Mouse (Mus musculus): ENCODE data around the gene Slc35a3. TPM values are rescaled to one million over a fixed set of nuclear protein-coding genes. Genes with fewer than 3 reads are reported as not detected.

The Slc35a3 gene
- polyA plus RNA-seq, 1 experiment from 2014 or later, result 7.9 TPM

DNA sequence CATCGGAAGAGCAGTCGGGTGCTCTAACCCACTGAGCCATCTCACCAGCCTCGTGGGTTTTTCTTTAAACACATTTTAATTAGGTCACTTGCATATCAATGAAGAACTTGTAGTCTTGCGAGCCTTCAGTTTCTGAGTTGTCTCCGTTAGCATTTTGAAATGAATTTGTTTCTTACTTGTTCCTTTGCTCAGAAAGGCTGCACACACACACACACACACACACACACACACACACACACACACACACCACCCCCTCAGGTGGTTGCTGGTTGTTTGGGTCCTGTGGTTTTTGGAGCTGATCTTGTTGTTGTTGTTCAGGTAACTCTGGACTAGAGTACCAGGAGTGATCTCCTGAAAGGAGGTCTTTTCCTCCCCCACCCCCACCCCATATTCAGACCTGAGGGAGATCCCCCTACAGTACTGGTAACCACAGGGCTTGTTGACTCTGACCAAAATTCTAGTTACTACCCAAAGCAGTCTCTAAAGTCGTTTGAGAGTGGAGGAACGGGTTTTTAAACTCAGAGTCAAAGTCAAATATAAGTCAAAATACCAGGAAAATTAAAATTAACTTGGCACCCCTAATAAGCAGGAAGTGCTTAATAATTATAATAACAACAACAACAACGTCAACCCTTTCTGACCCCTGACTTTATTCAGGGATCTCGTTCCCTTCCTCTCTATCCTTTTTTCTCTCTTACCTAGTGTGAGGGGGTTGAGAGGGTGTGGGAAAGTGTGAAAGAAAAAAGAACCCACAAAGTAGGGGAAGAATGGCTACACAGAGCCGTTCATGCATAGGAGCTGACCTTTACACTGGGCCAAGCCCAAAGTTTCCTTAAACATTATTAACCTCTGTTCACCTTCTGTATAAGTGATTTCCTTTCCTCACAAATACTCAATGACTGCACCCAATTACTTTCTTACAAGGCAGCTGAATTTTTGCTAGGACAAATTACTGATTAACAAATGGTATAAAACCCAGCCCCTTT is 11.2 kb upstream of the Slc35a3 start:
- Histone ChIP-seq H3K36me3 (no peaks in the 10 kb centered on the region), H3K27me3 (no peaks in the 10 kb centered on the region), H3K9ac (no peak overlapping the region), H3K4me2 (no peak overlapping the region), H3K4me3 (replicated peaks) (no peak overlapping the region), H3K4me1 (replicated peaks) (no peaks in the 10 kb centered on the region), H3K9me3 (replicated peaks) (no peaks in the 10 kb centered on the region), H3K27ac (no peak overlapping the region)
- ATAC-seq (ENCODE audit: low read depth) (no peak), DNase-seq (no peak)
- 62% methylated on average over 10 of the region's 10 CpGs for WGBS (ENCODE audit: insufficient replicate concordance)

DNA sequence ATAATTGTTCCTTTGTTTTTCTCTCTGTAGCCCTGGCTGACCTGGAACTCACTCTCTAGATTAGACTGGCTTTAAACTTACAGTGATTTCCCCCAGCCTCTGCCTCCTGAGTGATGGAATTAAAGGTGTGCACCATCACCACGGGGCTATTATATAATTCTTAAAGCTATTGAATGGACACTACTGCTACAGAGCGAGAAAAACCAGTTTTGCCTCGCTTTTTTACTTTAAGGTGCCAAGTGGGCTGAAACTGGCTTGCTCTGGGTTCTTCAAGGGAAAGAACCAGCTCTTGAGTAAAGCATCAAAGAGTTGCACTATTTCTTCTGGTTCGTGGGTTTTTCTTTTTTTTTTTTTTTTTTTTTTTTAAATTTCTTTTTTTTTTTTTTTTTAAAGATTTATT is 10.3 kb upstream of the Slc35a3 start:
- Histone ChIP-seq H3K4me2 (no peak overlapping the region), H3K4me3 (replicated peaks) (no peak overlapping the region), H3K9ac (no peak overlapping the region), H3K9me3 (replicated peaks) (no peaks in the 10 kb centered on the region), H3K27ac (no peak overlapping the region), H3K36me3 (no peaks in the 10 kb centered on the region), H3K4me1 (replicated peaks) (no peaks in the 10 kb centered on the region), H3K27me3 (no peaks in the 10 kb centered on the region)
- DNase-seq (no peak), ATAC-seq (ENCODE audit: low read depth) (no peak)
- WGBS (ENCODE audit: insufficient replicate concordance), result 53% methylated on average over 4 of the region's 4 CpGs

DNA sequence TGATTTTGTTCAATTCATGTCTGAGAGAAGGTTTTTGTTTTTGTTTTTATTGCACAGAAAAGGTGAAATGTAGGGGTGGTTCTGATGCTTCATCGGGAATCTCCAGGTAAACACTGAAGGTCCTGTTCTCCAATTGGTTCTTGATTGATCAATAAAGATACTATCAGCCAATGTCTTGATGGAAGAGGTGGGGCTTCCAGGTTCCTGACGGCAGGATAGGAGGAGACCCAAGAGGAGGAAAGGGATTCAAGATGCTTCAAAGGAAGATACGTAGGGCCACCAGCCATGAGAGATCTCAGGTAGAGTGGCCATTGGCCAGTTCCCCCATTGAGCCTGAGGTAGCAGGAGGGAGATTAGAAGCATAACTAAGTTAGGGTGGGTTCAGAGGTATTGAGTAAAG is 6.3 kb upstream of the Slc35a3 start:
- no peaks in the 10 kb centered on the region for H3K4me1 ChIP-seq (replicated peaks)
- no peaks in the 10 kb centered on the region for H3K36me3 ChIP-seq
- WGBS (ENCODE audit: insufficient replicate concordance), result 47% methylated on average over 3 of the region's 3 CpGs
- no peak for ATAC-seq (ENCODE audit: low read depth)
- H3K27me3 ChIP-seq, result no peaks in the 10 kb centered on the region
- H3K4me2 ChIP-seq, result no peak overlapping the region
- H3K9ac ChIP-seq, result no peak overlapping the region
- H3K4me3 ChIP-seq (replicated peaks), result no peak overlapping the region
- no peak overlapping the region for H3K27ac ChIP-seq
- H3K9me3 ChIP-seq (replicated peaks), result no peaks in the 10 kb centered on the region
- DNase-seq, result no peak

DNA sequence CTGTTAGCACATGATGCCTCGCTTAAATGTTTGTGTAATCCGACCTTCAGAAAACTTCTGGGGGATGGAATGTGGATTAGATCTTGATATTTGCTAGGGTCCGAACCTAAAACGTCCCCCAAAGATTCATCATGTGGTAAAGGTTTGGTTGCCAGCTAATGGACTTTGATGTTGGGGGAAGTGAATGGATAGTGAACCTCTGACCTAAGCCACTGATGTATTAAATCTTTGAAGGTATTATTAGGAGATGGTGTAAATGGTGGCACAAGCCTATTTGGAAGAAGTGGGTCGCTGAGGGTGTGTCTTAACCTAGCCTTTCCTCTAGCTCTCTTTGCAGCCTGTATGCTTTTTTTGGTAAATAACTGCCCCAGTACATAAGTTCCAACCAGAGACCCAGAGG is 400 bp upstream of the Slc35a3 start:
- Histone ChIP-seq H3K27me3 (no peaks in the 10 kb centered on the region), H3K4me2 (peak overlapping the region; percentile 80), H3K9ac (peak overlapping the region; percentile 98; the same call in 1 of the 2 replicates), H3K27ac (no peak overlapping the region), H3K36me3 (no peaks in the 10 kb centered on the region), H3K4me3 (replicated peaks) (peak overlapping the region; percentile 98), H3K9me3 (replicated peaks) (no peaks in the 10 kb centered on the region), H3K4me1 (replicated peaks) (peaks cover 38% of the 10 kb centered on the region)
- ATAC-seq (ENCODE audit: low read depth), result no peak
- no peak for DNase-seq
- 30% methylated on average over 5 of the region's 5 CpGs for WGBS (ENCODE audit: insufficient replicate concordance)

DNA sequence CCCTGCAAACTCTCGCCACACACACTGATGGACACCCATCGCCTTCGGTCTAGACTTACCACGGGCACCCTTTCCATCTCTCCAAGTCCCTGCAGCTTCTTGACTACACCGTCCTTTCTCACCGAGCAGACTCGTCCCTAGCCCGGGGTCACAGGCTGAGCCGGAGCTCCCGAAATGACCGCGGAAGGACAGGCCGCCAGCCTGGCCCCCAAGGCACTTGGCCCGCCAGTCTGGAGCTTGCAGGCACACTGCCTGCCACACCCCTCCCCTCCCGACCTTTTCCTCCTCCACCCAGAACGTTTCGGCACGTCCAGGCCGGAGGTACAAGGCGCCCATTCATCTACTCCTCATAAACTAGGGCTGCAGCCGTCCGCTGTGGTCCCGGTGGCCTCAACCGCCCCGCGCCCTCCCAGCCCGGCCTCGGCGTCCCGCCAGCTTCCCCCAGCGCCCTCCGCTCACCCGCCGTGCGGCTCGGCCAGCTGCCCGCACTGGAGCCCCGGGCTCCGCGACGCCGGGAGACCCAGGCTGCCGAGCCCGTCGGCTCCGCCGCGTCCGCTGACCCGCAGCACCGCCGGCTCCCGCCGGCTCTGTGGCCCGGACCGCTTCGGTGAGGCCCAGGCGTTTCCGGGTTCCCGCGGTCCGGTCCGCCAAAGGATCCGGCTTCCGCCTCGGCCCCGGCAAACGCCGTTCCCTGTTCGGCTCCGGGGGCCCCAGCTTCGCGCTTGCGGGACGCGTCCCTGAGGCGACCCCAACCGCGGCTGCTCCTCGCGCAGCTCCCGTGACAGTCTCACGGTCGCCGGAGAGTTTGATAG is 801 bp downstream of the Slc35a3 start:
- H3K36me3 ChIP-seq, result no peaks in the 10 kb centered on the region
- H3K27ac ChIP-seq, result peak overlapping the region; percentile 90
- DNase-seq (peak; percentile 70), ATAC-seq (ENCODE audit: low read depth) (peak; percentile 93)
- peak overlapping the region; percentile 98 for H3K4me3 ChIP-seq (replicated peaks)
- H3K27me3 ChIP-seq, result no peaks in the 10 kb centered on the region
- under 1% methylated on average over 85 of the region's 85 CpGs for WGBS (ENCODE audit: insufficient replicate concordance)
- H3K4me2 ChIP-seq, result peak overlapping the region; percentile 80
- H3K4me1 ChIP-seq (replicated peaks), result peaks cover 38% of the 10 kb centered on the region
- H3K9ac ChIP-seq, result peak overlapping the region; percentile 98
- H3K9me3 ChIP-seq (replicated peaks), result no peaks in the 10 kb centered on the region

DNA sequence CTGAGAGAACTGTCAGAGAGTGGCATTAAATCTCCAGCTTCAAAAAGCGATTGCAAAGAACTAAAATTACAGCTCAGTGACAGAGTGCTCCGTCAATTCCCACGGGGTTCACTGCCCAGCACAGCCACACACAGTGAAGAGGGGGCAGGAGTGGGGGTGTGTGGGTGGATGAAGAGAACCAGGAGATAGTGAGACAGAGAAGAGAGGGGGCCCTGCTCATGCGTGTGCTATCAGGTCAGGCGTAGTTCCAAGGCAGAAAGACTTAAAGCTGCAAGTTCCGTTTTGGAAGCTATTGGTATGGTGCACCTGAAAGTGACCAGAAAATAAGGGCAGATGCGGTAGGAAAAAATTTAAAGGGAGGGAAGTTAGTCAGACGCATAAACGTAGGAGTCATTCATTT is 1.7 kb downstream of the Slc35a3 start:
- peak; percentile 26 for DNase-seq
- ATAC-seq (ENCODE audit: low read depth), result peak; percentile 65
- Histone ChIP-seq H3K4me2 (peak overlapping the region; percentile 80), H3K4me3 (replicated peaks) (peak overlapping the region; percentile 98), H3K36me3 (no peaks in the 10 kb centered on the region), H3K4me1 (replicated peaks) (peaks cover 44% of the 10 kb centered on the region), H3K27ac (peak overlapping the region; percentile 90), H3K27me3 (no peaks in the 10 kb centered on the region), H3K9me3 (replicated peaks) (no peaks in the 10 kb centered on the region), H3K9ac (peak overlapping the region; percentile 98)
- 35% methylated on average over 9 of the region's 9 CpGs for WGBS (ENCODE audit: insufficient replicate concordance)

DNA sequence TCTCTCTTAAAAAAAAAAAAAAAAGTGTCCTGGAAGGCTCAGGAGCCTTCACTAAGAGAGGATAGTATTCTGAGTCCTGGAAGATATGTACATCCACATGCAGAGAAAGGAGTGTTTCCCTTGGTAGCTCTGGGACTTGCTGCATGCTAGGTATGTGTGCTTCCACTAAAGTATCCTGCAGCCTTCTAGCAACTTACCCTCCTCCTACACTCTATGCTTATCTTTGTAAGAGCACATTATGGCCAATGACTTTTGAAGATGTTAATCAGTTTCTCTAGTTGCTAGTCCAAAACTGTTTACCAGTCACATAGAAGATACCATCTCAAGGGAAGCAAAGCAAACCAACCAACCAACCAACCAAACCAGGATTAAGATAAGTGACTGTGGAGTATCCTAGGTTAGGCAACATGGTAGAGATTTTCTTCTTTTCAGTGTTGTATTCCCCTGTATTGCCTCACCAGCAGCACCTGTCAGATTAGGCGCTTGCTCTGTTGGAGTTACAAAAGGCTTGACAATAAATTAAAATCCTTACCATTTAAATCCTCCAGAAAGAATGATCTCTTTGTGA is 6.9 kb downstream of the Slc35a3 start:
- H3K4me1 ChIP-seq (replicated peaks), result peaks cover 43% of the 10 kb centered on the region
- H3K4me2 ChIP-seq, result no peak overlapping the region
- no peaks in the 10 kb centered on the region for H3K27me3 ChIP-seq
- no peak for DNase-seq
- H3K36me3 ChIP-seq, result peaks cover 7% of the 10 kb centered on the region; the same call in 1 of the 2 replicates
- H3K9ac ChIP-seq, result no peak overlapping the region
- 0 out of 2 replicates have a peak overlapping the region, but pooled peaks have one; percentile 36 for H3K27ac ChIP-seq
- peak; percentile 72 for ATAC-seq (ENCODE audit: low read depth)
- no peaks in the 10 kb centered on the region for H3K9me3 ChIP-seq (replicated peaks)
- WGBS (ENCODE audit: insufficient replicate concordance), result 93% methylated on average over 1 of the region's 1 CpGs
- no peak overlapping the region for H3K4me3 ChIP-seq (replicated peaks)

DNA sequence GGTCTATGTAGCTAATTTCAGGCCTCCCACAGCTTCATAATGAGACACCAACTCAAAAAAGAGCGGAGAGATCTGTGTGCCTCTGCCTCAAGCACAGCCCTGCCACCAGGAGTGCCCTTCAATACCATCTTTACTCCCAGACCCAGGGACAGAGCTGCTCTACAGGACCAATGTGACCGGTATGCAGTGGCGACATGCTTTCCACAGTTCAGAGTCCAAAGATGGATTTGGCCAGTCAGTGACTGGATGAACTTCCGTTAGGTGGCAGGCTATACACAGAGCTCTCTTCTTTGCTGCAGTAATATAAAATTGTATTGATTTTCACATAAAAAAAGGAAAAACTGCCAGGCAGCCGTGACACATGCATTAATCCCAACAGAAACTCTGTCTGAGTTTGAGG is 8.8 kb downstream of the Slc35a3 start:
- H3K9me3 ChIP-seq (replicated peaks), result no peaks in the 10 kb centered on the region
- DNase-seq (no peak), ATAC-seq (ENCODE audit: low read depth) (no peak)
- no peak overlapping the region for H3K4me3 ChIP-seq (replicated peaks)
- H3K4me2 ChIP-seq, result no peak overlapping the region
- peaks cover 35% of the 10 kb centered on the region for H3K4me1 ChIP-seq (replicated peaks)
- 86% methylated on average over 5 of the region's 5 CpGs for WGBS (ENCODE audit: insufficient replicate concordance)
- no peaks in the 10 kb centered on the region for H3K27me3 ChIP-seq
- H3K9ac ChIP-seq, result no peak overlapping the region
- H3K27ac ChIP-seq, result peak overlapping the region; percentile 18; the same call in 1 of the 2 replicates
- H3K36me3 ChIP-seq, result peaks cover 9% of the 10 kb centered on the region

DNA sequence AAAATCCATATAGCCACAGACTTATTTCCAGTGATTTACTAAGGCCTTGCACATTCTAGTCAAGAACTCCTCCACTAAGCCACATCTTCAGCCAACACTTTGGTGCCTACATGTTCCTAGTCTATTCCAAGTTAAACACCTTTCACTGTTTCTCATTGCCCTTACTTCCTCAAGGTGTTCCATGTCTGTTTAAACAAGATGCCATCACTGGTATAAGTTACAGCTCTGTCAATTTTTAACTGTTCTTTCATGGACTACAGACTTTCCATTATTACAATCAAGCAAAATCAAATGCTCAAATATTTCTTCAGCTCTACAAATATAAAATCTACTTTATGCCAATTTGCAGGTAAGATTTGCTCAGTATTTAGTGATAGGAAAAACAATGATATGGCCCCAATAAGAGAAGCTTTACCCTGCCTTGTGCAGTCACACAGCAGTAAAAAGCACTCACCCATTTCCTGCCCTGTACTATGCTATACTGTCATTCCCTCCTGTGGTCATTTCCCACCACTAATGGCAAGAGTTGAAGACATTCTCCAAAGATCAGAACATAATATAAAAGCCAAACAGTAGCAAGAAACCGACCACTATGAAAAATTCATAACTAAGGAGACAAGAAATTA is 9.9 kb downstream of the Slc35a3 start:
- ATAC-seq (ENCODE audit: low read depth) (no peak), DNase-seq (no peak)
- WGBS (ENCODE audit: insufficient replicate concordance), result 78% methylated on average over 1 of the region's 1 CpGs

DNA sequence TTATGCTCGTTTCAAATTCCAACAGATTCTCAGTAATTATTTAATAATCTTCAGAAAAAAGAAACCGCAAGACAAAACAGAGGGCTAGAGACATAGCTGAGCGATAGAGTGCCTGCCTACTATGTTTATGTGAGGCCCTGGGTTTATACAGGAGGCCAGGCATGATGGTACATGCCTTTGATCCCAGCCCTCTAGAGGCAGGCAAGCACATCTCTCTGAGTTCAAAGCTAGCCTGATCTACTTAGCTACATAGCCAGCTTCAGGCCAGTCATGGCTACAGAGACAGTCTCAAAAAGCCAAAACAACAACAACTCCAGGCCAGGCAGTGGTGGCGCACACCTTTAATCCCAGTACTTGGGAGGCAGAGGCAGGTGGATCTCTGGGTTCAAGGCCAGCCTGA is 11.0 kb downstream of the Slc35a3 start:
- ATAC-seq (ENCODE audit: low read depth) (no peak), DNase-seq (no peak)
- Histone ChIP-seq H3K4me1 (replicated peaks) (peaks cover 41% of the 10 kb centered on the region), H3K4me3 (replicated peaks) (no peak overlapping the region), H3K9me3 (replicated peaks) (no peaks in the 10 kb centered on the region), H3K36me3 (peaks cover 9% of the 10 kb centered on the region), H3K27ac (no peak overlapping the region), H3K27me3 (no peaks in the 10 kb centered on the region), H3K4me2 (no peak overlapping the region), H3K9ac (no peak overlapping the region)
- 89% methylated on average over 4 of the region's 4 CpGs for WGBS (ENCODE audit: insufficient replicate concordance)

More for the DNA sequence above, 9.9 kb downstream of the Slc35a3 start:
- Histone ChIP-seq H3K4me1 (replicated peaks) (peaks cover 37% of the 10 kb centered on the region), H3K4me2 (no peak overlapping the region), H3K9ac (no peak overlapping the region), H3K9me3 (replicated peaks) (no peaks in the 10 kb centered on the region), H3K4me3 (replicated peaks) (no peak overlapping the region), H3K27me3 (no peaks in the 10 kb centered on the region), H3K36me3 (peaks cover 9% of the 10 kb centered on the region), H3K27ac (no peak overlapping the region)

DNA sequence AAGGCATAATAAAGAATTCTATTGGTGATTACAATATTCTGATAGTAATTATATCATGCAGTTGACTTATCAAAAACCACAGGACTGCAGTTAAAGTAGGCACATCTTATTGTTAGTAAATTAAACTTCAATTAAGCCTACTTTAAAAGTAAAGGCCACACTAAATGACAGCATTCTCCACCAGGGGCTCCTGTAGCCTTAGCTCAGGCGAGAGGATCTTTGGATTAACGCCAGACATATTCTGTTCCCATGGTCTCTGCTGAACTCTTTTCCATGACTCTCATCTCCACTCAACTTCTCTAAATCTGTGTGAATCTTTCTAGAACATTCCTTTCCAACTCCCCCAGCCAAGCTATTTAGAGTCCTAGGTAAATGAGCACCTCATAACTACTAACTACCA is 13.8 kb downstream of the Slc35a3 start:
- H3K4me3 ChIP-seq (replicated peaks), result no peak overlapping the region
- DNase-seq (no peak), ATAC-seq (ENCODE audit: low read depth) (no peak)
- H3K36me3 ChIP-seq, result peaks cover 7% of the 10 kb centered on the region
- H3K27me3 ChIP-seq, result no peaks in the 10 kb centered on the region
- no peak overlapping the region for H3K9ac ChIP-seq
- H3K9me3 ChIP-seq (replicated peaks), result no peaks in the 10 kb centered on the region
- peaks cover 40% of the 10 kb centered on the region for H3K4me1 ChIP-seq (replicated peaks)
- 78% methylated on average over 2 of the region's 2 CpGs for WGBS (ENCODE audit: insufficient replicate concordance)
- 0 out of 2 replicates have a peak overlapping the region, but pooled peaks have one; percentile 25 for H3K27ac ChIP-seq
- H3K4me2 ChIP-seq, result no peak overlapping the region

All from liver, embryonic 13.5 days (tissue).